Mouse (Mus musculus) bone marrow, adult 2 months (tissue): Measurements from ENCODE around the gene Asb1.

ENCODE experiments used
- CTCF ChIP-seq: fragments of 200-500 bp; IDR thresholded peaks from 2 replicates; pipeline ENCODE4 v1.5.1; 2011; ENCODE audit warnings: low read length, control low read depth; ENCODE audit not compliant: control insufficient read depth, insufficient read depth
- POLR2A ChIP-seq: fragments of 200-500 bp; IDR thresholded peaks from 2 replicates; pipeline ENCODE4 v1.6.1; 2011; ENCODE audit warnings: low read depth, mild to moderate bottlenecking, control low read depth, low read length, borderline replicate concordance; ENCODE audit not compliant: control insufficient read depth

GRCm38 (mm10) chr1:91597611-91598010 lies 57.3 kb downstream of the Asb1 start:
- TF ChIP-seq POLR2A (no peak), CTCF (no peak)
